Mouse (Mus musculus): ENCODE data around the gene Garnl3. TPM values are rescaled to one million over a fixed set of nuclear protein-coding genes. Genes with fewer than 3 reads are reported as not detected.
"Not testable (repeated sequence)": the region's sequence is repeated elsewhere in the genome, so short reads cannot be mapped to it uniquely, and the experiment has no call there.

Garnl3 gene
- polyA plus RNA-seq, 1 experiment from 2014 or later, result 13.8 TPM

GRCm38 (mm10) chr2:33122856-33123255 lies 8.6 kb downstream of the Garnl3 start:
- WGBS, result 72% methylated on average over 6 of the region's 6 CpGs
- Histone ChIP-seq H3K4me2 (replicated peaks) (no peak overlapping the region), H3K4me3 (no peak overlapping the region), H3K27ac (no peak overlapping the region), H3K9ac (no peak overlapping the region), H3K36me3 (no peaks in the 10 kb centered on the region), H3K27me3 (no peaks in the 10 kb centered on the region), H3K9me3 (no peaks in the 10 kb centered on the region), H3K4me1 (no peaks in the 10 kb centered on the region)
- ATAC-seq (ENCODE audit: low FRiP score, low read depth), result no peak

- 86% methylated on average over 8 of the region's 8 CpGs for WGBS
- H3K27me3 ChIP-seq, result no peaks in the 10 kb centered on the region
- no peak overlapping the region for H3K4me3 ChIP-seq
- H3K9ac ChIP-seq, result no peak overlapping the region
- no peaks in the 10 kb centered on the region for H3K9me3 ChIP-seq
- no peak overlapping the region for H3K4me2 ChIP-seq (replicated peaks)
- H3K27ac ChIP-seq, result no peak overlapping the region
- H3K4me1 ChIP-seq, result peaks cover 5% of the 10 kb centered on the region; the same call in 1 of the 2 replicates
- no peak for ATAC-seq (ENCODE audit: low FRiP score, low read depth)
- H3K36me3 ChIP-seq, result 0 out of 2 replicates have a peak, but pooled peaks cover 6% of the 10 kb centered on the region
Observed at GRCm38 (mm10) chr2:33100536-33100935, 30.9 kb downstream of the Garnl3 start.

- not testable (repeated sequence) for ATAC-seq (ENCODE audit: low FRiP score, low read depth); H3K9me3 ChIP-seq; H3K36me3 ChIP-seq; H3K4me2 ChIP-seq (replicated peaks); H3K9ac ChIP-seq; H3K27me3 ChIP-seq; H3K27ac ChIP-seq; H3K4me3 ChIP-seq
- peaks cover 11% of the 10 kb centered on the region for H3K4me1 ChIP-seq
- WGBS, result 90% methylated on average over 12 of the region's 12 CpGs
Observed at GRCm38 (mm10) chr2:33097326-33097725, 34.1 kb downstream of the Garnl3 start.

- Histone ChIP-seq H3K4me3 (no peak overlapping the region), H3K27ac (no peak overlapping the region), H3K36me3 (no peaks in the 10 kb centered on the region), H3K9ac (no peak overlapping the region), H3K4me1 (peaks cover 15% of the 10 kb centered on the region), H3K9me3 (no peaks in the 10 kb centered on the region), H3K27me3 (no peaks in the 10 kb centered on the region), H3K4me2 (replicated peaks) (no peak overlapping the region)
- WGBS, result 35% methylated on average over 10 of the region's 10 CpGs
- no peak for ATAC-seq (ENCODE audit: low FRiP score, low read depth)
Observed at GRCm38 (mm10) chr2:33095221-33095671, 36.2 kb downstream of the Garnl3 start.

- H3K9ac ChIP-seq, result no peak overlapping the region
- H3K4me3 ChIP-seq, result no peak overlapping the region
- H3K27me3 ChIP-seq, result no peaks in the 10 kb centered on the region
- WGBS, result 83% methylated on average over 8 of the region's 8 CpGs
- no peak overlapping the region for H3K4me2 ChIP-seq (replicated peaks)
- H3K36me3 ChIP-seq, result no peaks in the 10 kb centered on the region
- ATAC-seq (ENCODE audit: low FRiP score, low read depth), result no peak
- no peaks in the 10 kb centered on the region for H3K9me3 ChIP-seq
- peaks cover 13% of the 10 kb centered on the region for H3K4me1 ChIP-seq
- no peak overlapping the region for H3K27ac ChIP-seq
Observed at GRCm38 (mm10) chr2:33090620-33091520, 40.6 kb downstream of the Garnl3 start.

DNA sequence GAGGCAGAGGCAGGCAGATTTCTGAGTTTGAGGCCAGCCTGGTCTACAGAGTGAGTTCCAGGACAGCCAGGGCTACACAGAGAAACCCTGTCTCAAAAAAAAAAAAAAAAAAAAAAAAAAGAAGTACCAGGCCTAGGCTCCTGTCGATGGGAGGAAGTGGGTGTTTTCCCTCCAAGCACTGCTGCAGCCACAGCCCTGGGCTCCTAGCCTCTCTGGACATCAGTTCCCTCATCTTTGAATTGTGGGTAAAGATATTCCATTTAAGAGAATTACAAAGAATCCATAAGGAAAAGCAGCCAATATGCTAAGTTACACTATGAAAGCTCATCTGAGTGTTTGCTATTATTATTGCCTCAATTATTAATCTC lies 41.4 kb downstream of the Garnl3 start:
- H3K4me1 ChIP-seq; H3K4me3 ChIP-seq; H3K27ac ChIP-seq; H3K4me2 ChIP-seq (replicated peaks); H3K9me3 ChIP-seq; ATAC-seq (ENCODE audit: low FRiP score, low read depth); H3K27me3 ChIP-seq; H3K9ac ChIP-seq; H3K36me3 ChIP-seq: not testable (repeated sequence)
- WGBS, result 77% methylated on average over 1 of the region's 1 CpGs

DNA sequence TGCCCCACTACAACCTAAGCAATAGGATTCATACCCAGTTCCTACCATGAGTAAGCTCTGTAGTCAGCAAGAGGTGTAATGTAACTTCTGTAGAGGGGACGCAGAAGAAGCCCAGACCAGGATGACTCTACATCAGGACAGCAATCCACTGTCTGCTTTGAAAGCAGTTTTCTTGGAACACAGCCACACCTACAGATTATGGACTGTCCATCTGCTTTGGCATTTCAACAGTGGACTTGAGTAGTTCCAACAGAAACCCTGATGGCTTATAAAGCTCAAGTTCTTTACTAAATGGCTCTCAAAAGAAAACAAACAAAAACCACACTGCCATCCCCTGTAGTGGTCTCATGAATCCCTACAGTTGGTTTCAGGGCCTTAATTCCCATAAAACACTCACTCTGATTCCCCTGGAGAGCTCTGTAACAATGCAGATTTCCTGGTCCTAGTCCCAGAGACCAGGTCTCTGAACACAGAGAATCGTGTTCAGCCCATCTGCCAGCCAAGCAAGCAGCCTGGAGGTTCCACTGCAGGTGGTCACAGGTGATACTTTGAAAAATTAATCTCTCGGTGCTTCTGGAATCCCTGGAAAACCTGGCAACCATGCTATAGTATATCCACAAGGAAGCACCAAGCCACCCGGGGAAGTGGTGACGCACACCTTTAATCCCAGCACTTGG lies 42.0 kb downstream of the Garnl3 start:
- H3K4me3 ChIP-seq, result no peak overlapping the region
- no peak overlapping the region for H3K27ac ChIP-seq
- no peaks in the 10 kb centered on the region for H3K27me3 ChIP-seq
- H3K9me3 ChIP-seq, result no peaks in the 10 kb centered on the region
- H3K36me3 ChIP-seq, result no peaks in the 10 kb centered on the region
- no peak for ATAC-seq (ENCODE audit: low FRiP score, low read depth)
- H3K4me2 ChIP-seq (replicated peaks), result no peak overlapping the region
- H3K4me1 ChIP-seq, result 0 out of 2 replicates have a peak, but pooled peaks cover 3% of the 10 kb centered on the region
- no peak overlapping the region for H3K9ac ChIP-seq
- WGBS, result 78% methylated on average over 5 of the region's 5 CpGs

GRCm38 (mm10) chr2:33086671-33087363 lies 44.6 kb downstream of the Garnl3 start:
- H3K36me3 ChIP-seq, result no peaks in the 10 kb centered on the region
- no peak overlapping the region for H3K4me2 ChIP-seq (replicated peaks)
- H3K9me3 ChIP-seq, result no peaks in the 10 kb centered on the region
- H3K9ac ChIP-seq, result no peak overlapping the region
- H3K4me3 ChIP-seq, result no peak overlapping the region
- no peak for ATAC-seq (ENCODE audit: low FRiP score, low read depth)
- H3K4me1 ChIP-seq, result 0 out of 2 replicates have a peak, but pooled peaks cover 3% of the 10 kb centered on the region
- no peak overlapping the region for H3K27ac ChIP-seq
- no peaks in the 10 kb centered on the region for H3K27me3 ChIP-seq
- 79% methylated on average over 7 of the region's 7 CpGs for WGBS

- Histone ChIP-seq H3K27me3 (no peaks in the 10 kb centered on the region), H3K9ac (no peak overlapping the region), H3K9me3 (no peaks in the 10 kb centered on the region), H3K4me3 (no peak overlapping the region), H3K27ac (no peak overlapping the region), H3K36me3 (no peaks in the 10 kb centered on the region), H3K4me1 (0 out of 2 replicates have a peak, but pooled peaks cover 2% of the 10 kb centered on the region), H3K4me2 (replicated peaks) (no peak overlapping the region)
- no peak for ATAC-seq (ENCODE audit: low FRiP score, low read depth)
- WGBS, result 56% methylated on average over 7 of the region's 7 CpGs
Observed at GRCm38 (mm10) chr2:33086016-33086596, 45.3 kb downstream of the Garnl3 start.

DNA sequence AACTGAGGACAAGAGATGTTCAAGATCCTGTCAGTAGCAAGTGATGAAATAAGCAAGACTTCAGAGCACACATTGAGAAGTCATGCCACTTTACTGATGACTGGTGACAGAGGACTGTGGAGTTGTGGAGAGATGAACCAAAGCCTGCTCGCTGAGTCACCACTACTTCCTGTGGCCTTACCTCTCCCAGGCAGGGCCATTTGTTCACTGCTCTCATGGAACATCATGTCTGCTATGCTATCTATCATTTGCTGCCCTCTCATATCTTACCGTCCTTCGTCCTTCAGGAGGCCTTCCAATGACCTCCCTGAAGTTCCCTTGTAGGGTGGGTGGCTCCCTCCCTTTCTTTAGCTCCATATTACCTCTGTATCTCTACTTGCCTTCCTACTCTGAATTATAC lies 47.2 kb downstream of the Garnl3 start:
- peaks cover 5% of the 10 kb centered on the region; the same call in 1 of the 2 replicates for H3K4me1 ChIP-seq
- H3K9ac ChIP-seq, result no peak overlapping the region
- H3K9me3 ChIP-seq, result no peaks in the 10 kb centered on the region
- no peak overlapping the region for H3K27ac ChIP-seq
- H3K4me3 ChIP-seq, result no peak overlapping the region
- WGBS, result 78% methylated on average over 3 of the region's 3 CpGs
- ATAC-seq (ENCODE audit: low FRiP score, low read depth), result no peak
- H3K27me3 ChIP-seq, result no peaks in the 10 kb centered on the region
- no peaks in the 10 kb centered on the region for H3K36me3 ChIP-seq
- H3K4me2 ChIP-seq (replicated peaks), result no peak overlapping the region

DNA sequence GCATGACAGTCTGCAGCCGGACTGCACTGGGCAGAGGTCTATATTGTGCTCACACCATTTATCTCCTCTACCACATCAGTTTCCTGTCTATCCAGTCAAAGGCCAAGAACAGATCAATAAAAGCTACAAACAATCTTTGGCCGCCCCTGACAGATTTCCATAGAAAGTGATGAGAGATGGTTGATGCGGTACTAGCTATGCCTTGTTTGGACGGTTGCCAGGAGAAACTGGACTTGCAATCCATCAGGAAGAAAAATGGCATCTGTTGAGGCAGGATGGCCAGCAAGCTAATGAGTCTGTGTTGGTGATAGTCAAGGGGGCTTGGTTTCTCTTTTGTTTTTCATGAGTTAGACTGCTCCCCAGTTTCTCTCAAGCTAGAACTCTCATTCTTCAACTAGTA lies 51.3 kb downstream of the Garnl3 start:
- no peaks in the 10 kb centered on the region for H3K27me3 ChIP-seq
- peaks cover 5% of the 10 kb centered on the region; the same call in 1 of the 2 replicates for H3K4me1 ChIP-seq
- H3K36me3 ChIP-seq, result no peaks in the 10 kb centered on the region
- 69% methylated on average over 4 of the region's 4 CpGs for WGBS
- no peak for ATAC-seq (ENCODE audit: low FRiP score, low read depth)
- H3K9ac ChIP-seq, result no peak overlapping the region
- no peak overlapping the region for H3K27ac ChIP-seq
- no peak overlapping the region for H3K4me3 ChIP-seq
- no peak overlapping the region for H3K4me2 ChIP-seq (replicated peaks)
- no peaks in the 10 kb centered on the region for H3K9me3 ChIP-seq

Data from limb, embryonic 13.5 days (tissue).